Comparison of ENCODE assay signal across 8 mouse cellular contexts in genomic region chr2:10153201-10154075, GRCm38 (mm10). TPM values are rescaled to one million over a fixed set of nuclear protein-coding genes. Genes with fewer than 3 reads are reported as not detected.
DNase-seq lines count a peak whose midpoint lies in the region; ATAC-seq and TF ChIP-seq lines count a peak whose summit lies in the region.

Itih5 (plus strand) TSS chr2:10153571.

- 0 out of 2 replicates have a peak, but pooled peaks have one; percentile 72 for ATAC-seq in embryonic facial prominence, embryonic 13.5 days (ENCODE audit: insufficient number of reproducible peaks, insufficient read depth, low FRiP score, low TSS enrichment, low read depth)
- peak; percentile 75 for ATAC-seq in heart, embryonic 15.5 days (replicated peaks; ENCODE audit: insufficient number of reproducible peaks, insufficient read depth, low FRiP score, low read depth)
- peak; percentile 91 for ATAC-seq in neutrophil, adult 5-6 weeks (ENCODE audit: extremely low read depth, insufficient number of reproducible peaks, low FRiP score, poor library complexity, severe bottlenecking)

- no peaks in the 10 kb centered on the region for H3K27me3 ChIP-seq in embryonic facial prominence, embryonic 13.5 days
- H3K27me3 ChIP-seq in heart, embryonic 15.5 days: no peaks in the 10 kb centered on the region

- peak; percentile 10 for DNase-seq in right cerebral cortex, postnatal 4 days
- no peak for DNase-seq in right cerebral cortex, postnatal 25 days
- DNase-seq in kidney, postnatal 10 days: peak; percentile 83
- peak; percentile 12 for DNase-seq in lung, adult 2 months
- DNase-seq in urinary bladder, adult 2 months (ENCODE audit: low spot score): no peak

- no peak for TF ChIP-seq CTCF in lung, adult 2 months (IDR thresholded peaks at IDR 0.05; ENCODE audit: insufficient read depth, low read length)

- no peak within 1 kb of the TSS for H3K27ac ChIP-seq in embryonic facial prominence, embryonic 13.5 days
- H3K27ac ChIP-seq in heart, embryonic 15.5 days: no peak within 1 kb of the TSS

- peak within 1 kb of the TSS; percentile 50 for H3K4me3 ChIP-seq in embryonic facial prominence, embryonic 13.5 days
- H3K4me3 ChIP-seq in heart, embryonic 15.5 days: peak within 1 kb of the TSS; percentile 57
- peak within 1 kb of the TSS; percentile 36 for H3K4me3 ChIP-seq in lung, adult 2 months (replicated peaks; ENCODE audit: extremely low read depth, low read depth, low read length)

- peak within 1 kb of the TSS; percentile 90 for H3K4me2 ChIP-seq in embryonic facial prominence, embryonic 13.5 days
- H3K4me2 ChIP-seq in heart, embryonic 15.5 days: peak within 1 kb of the TSS; percentile 97

- H3K9me3 ChIP-seq in embryonic facial prominence, embryonic 13.5 days: no peaks in the 10 kb centered on the region
- H3K9me3 ChIP-seq in heart, embryonic 15.5 days (replicated peaks): no peaks in the 10 kb centered on the region

- H3K9ac ChIP-seq in embryonic facial prominence, embryonic 13.5 days: peak within 1 kb of the TSS; percentile 69
- H3K9ac ChIP-seq in heart, embryonic 15.5 days: peak within 1 kb of the TSS; percentile 53

- WGBS in embryonic facial prominence, embryonic 13.5 days: 7% methylated on average over 27 of the region's 27 CpGs
- 7% methylated on average over 27 of the region's 27 CpGs for WGBS in heart, embryonic 15.5 days
- 9% methylated on average over 27 of the region's 27 CpGs for WGBS in lung, adult 2 months

- H3K36me3 ChIP-seq in embryonic facial prominence, embryonic 13.5 days: no peaks in the 10 kb centered on the region
- H3K36me3 ChIP-seq in heart, embryonic 15.5 days: no peaks in the 10 kb centered on the region

- H3K4me1 ChIP-seq in embryonic facial prominence, embryonic 13.5 days: peaks cover 14% of the 10 kb centered on the region
- H3K4me1 ChIP-seq in heart, embryonic 15.5 days (replicated peaks): peaks cover 13% of the 10 kb centered on the region
- peaks cover 4% of the 10 kb centered on the region for H3K4me1 ChIP-seq in lung, adult 2 months (ENCODE audit: control insufficient read depth, insufficient read depth, low read length)

- no peak for TF ChIP-seq POLR2A in lung, adult 2 months (IDR thresholded peaks at IDR 0.05; ENCODE audit: borderline replicate concordance, extremely low read depth, low read depth, low read length)

RNA-seq across cellular contexts. Expression of gene Itih5, which starts in this region (rescaled TPM):
- 5.0 and 6.5 TPM in 2 replicates for polyA plus RNA-seq in embryonic facial prominence, embryonic 13.5 days (2015; fragmentation: Nextera tagmentation; extraction: Ambion mirVana)
- polyA plus RNA-seq in heart, embryonic 15.5 days (2015; fragmentation: Nextera tagmentation; extraction: Ambion mirVana): 9.6 and 10.6 TPM in 2 replicates
- polyA plus RNA-seq in lung, adult 2 months (2012; rRNA removed): 3.4 and 4.8 TPM in 2 replicates
- total RNA-seq in neutrophil, adult 5-6 weeks (2017): 6.1 and 6.9 TPM in 2 replicates
- 96.2 and 115 TPM in 2 replicates for polyA plus RNA-seq in urinary bladder, adult 2 months (2012; rRNA removed)

Comparison
In these comparisons a context has a peak if more than half of its experiments do, and no peak if none do; other contexts are left out.
1. DNase-seq: peak in right cerebral cortex, postnatal 4 days (single experiment), kidney, postnatal 10 days (single experiment) and lung, adult 2 months (single experiment); none in right cerebral cortex, postnatal 25 days (single experiment) and urinary bladder, adult 2 months (single experiment).
2. Peak in every context shown above with its lines, with median percentiles within 50 percentile points of each other: ATAC-seq and H3K4me3 ChIP-seq.